Mouse (Mus musculus) liver, postnatal 0 days (tissue): ENCODE measurements around the gene Camk2n1. TPM values are rescaled to one million over a fixed set of nuclear protein-coding genes. Genes with fewer than 3 reads are reported as not detected.
A peak's percentile ranks its signal among the peaks of the same experiment; 100 is the strongest.

Source experiments
- ATAC-seq: fragments of 200-750 bp; cut with Nextera tagmentation; 2 replicates; pipeline ENCODE4 v1.8.0; 2017; ENCODE audit warnings: mild to moderate bottlenecking, moderate library complexity
- DNase-seq: peaks from one replicate; pipeline ENCODE4 v3.0.0-alpha.2; 2016
- H3K27ac ChIP-seq: fragments of 300-500 bp; sonication (generic); 2 replicates; pipeline ENCODE4 v1.5.1; 2014; ENCODE audit warnings: antibody characterized with exemption, moderate library complexity, mild to moderate bottlenecking, low read depth
- H3K27me3 ChIP-seq: fragments of 300-500 bp; sonication (generic); 2 replicates; pipeline ENCODE4 v1.6.1; 2014; ENCODE audit warnings: low read length, control low read depth, mixed read lengths; ENCODE audit not compliant: insufficient read depth
- H3K36me3 ChIP-seq: fragments of 300-500 bp; sonication (generic); replicated peaks from 2 replicates; pipeline ENCODE4 v1.6.1; 2014; ENCODE audit warnings: mild to moderate bottlenecking, control low read depth, low read length, moderate library complexity, mixed read lengths; ENCODE audit not compliant: insufficient read depth
- H3K4me1 ChIP-seq: fragments of 300-500 bp; sonication (generic); 2 replicates; pipeline ENCODE4 v1.6.1; 2014; ENCODE audit warnings: antibody characterized with exemption, mild to moderate bottlenecking, control low read depth; ENCODE audit not compliant: insufficient read depth
- H3K4me2 ChIP-seq: fragments of 300-500 bp; sonication (generic); 2 replicates; pipeline ENCODE4 v1.6.1; 2014; ENCODE audit warnings: low read depth, mild to moderate bottlenecking, low read length, moderate library complexity, mixed read lengths
- H3K4me3 ChIP-seq: fragments of 300-500 bp; sonication (generic); 2 replicates; pipeline ENCODE4 v1.5.1; 2014; ENCODE audit warnings: low read depth, low read length
- H3K9ac ChIP-seq: fragments of 300-500 bp; sonication (generic); replicated peaks from 2 replicates; pipeline ENCODE4 v1.6.1; 2014; ENCODE audit warnings: mild to moderate bottlenecking, moderate library complexity
- H3K9me3 ChIP-seq: fragments of 300-500 bp; sonication (generic); 2 replicates; pipeline ENCODE4 v1.6.1; 2016; ENCODE audit warnings: mild to moderate bottlenecking, control low read depth, low read length, mixed read lengths
- CTCF ChIP-seq: sonication (generic); IDR thresholded peaks from 2 replicates; pipeline ENCODE4 v1.5.1; 2016; ENCODE audit warnings: antibody characterized with exemption, low read depth
- EP300 ChIP-seq: IDR thresholded peaks from 2 replicates; pipeline ENCODE4 v1.6.1; 2016; ENCODE audit warnings: antibody characterized with exemption, low read depth, mild to moderate bottlenecking
- WGBS: fragments of 180-500 bp; shearing (Covaris S2); extraction: QIAGEN DNeasy Blood & Tissue Kit; methylation state at CpG from one replicate; pipeline ENCODE4 v1.1.7; 2014; ENCODE audit not compliant: insufficient replicate concordance; 5-methylcytosine and 5-hydroxymethylcytosine counted together
- polyA plus RNA-seq: library from polyadenylated mRNA; unstranded; fragments of >200 nt; fragmentation: Nextera tagmentation; extraction: Ambion mirVana; gene quantifications from 2 replicates; pipeline ENCODE4 v1.2.1, GENCODE M21; 2015

Camk2n1 gene
- polyA plus RNA-seq, 1 experiment from 2014 or later, result 5.5 TPM

- ATAC-seq, result no peak
- Histone ChIP-seq H3K4me2 (no peak overlapping the region), H3K27me3 (peaks cover 4% of the 10 kb centered on the region; the same call in 1 of the 2 replicates), H3K4me3 (no peak overlapping the region), H3K27ac (no peak overlapping the region), H3K9me3 (no peaks in the 10 kb centered on the region), H3K36me3 (peaks cover 12% of the 10 kb centered on the region), H3K4me1 (no peaks in the 10 kb centered on the region), H3K9ac (no peak overlapping the region)
- DNase-seq, result no peak
- no peak for TF ChIP-seq CTCF
- no peak for TF ChIP-seq EP300
- WGBS, result 28% methylated on average over 5 of the region's 5 CpGs
Observed at GRCm38 (mm10) chr4:138444941-138445340, 9.2 kb upstream of the Camk2n1 start.

GRCm38 (mm10) chr4:138446981-138447380, 7.1 kb upstream of the Camk2n1 start:
- Histone ChIP-seq H3K9me3 (no peaks in the 10 kb centered on the region), H3K27me3 (peaks cover 4% of the 10 kb centered on the region; the same call in 1 of the 2 replicates), H3K9ac (no peak overlapping the region), H3K36me3 (no peaks in the 10 kb centered on the region), H3K27ac (no peak overlapping the region), H3K4me3 (no peak overlapping the region), H3K4me1 (no peaks in the 10 kb centered on the region), H3K4me2 (no peak overlapping the region)
- TF ChIP-seq EP300, result no peak
- TF ChIP-seq CTCF, result no peak
- 14% methylated on average over 13 of the region's 13 CpGs for WGBS
- no peak for DNase-seq
- no peak for ATAC-seq

GRCm38 (mm10) chr4:138447387-138447786, 6.7 kb upstream of the Camk2n1 start:
- Histone ChIP-seq H3K4me3 (no peak overlapping the region), H3K4me2 (no peak overlapping the region), H3K9me3 (no peaks in the 10 kb centered on the region), H3K4me1 (no peaks in the 10 kb centered on the region), H3K27me3 (peaks cover 7% of the 10 kb centered on the region), H3K27ac (no peak overlapping the region), H3K36me3 (no peaks in the 10 kb centered on the region), H3K9ac (no peak overlapping the region)
- DNase-seq (peak; percentile 89), ATAC-seq (peak; percentile 77)
- no peak for TF ChIP-seq EP300
- peak; percentile 97 for TF ChIP-seq CTCF
- under 1% methylated on average over 8 of the region's 8 CpGs for WGBS

GRCm38 (mm10) chr4:138447827-138448602, 6.1 kb upstream of the Camk2n1 start:
- ATAC-seq (no peak), DNase-seq (no peak)
- 46% methylated on average over 15 of the region's 15 CpGs for WGBS
- H3K9me3 ChIP-seq, result no peaks in the 10 kb centered on the region
- peaks cover 13% of the 10 kb centered on the region for H3K27me3 ChIP-seq
- no peaks in the 10 kb centered on the region for H3K36me3 ChIP-seq
- H3K4me2 ChIP-seq, result no peak overlapping the region
- no peak overlapping the region for H3K27ac ChIP-seq
- no peak overlapping the region for H3K4me3 ChIP-seq
- no peak overlapping the region for H3K9ac ChIP-seq
- H3K4me1 ChIP-seq, result no peaks in the 10 kb centered on the region
- no peak for TF ChIP-seq EP300
- no peak for TF ChIP-seq CTCF

- peaks cover 23% of the 10 kb centered on the region for H3K27me3 ChIP-seq
- WGBS, result 64% methylated on average over 7 of the region's 7 CpGs
Observed at GRCm38 (mm10) chr4:138448872-138449615, 5.1 kb upstream of the Camk2n1 start.

GRCm38 (mm10) chr4:138449636-138450314, 4.3 kb upstream of the Camk2n1 start:
- H3K4me1 ChIP-seq, result peaks cover 7% of the 10 kb centered on the region; the same call in 1 of the 2 replicates
- DNase-seq, result no peak
- no peak for ATAC-seq
- H3K9ac ChIP-seq, result no peak overlapping the region
- peaks cover 24% of the 10 kb centered on the region for H3K27me3 ChIP-seq
- no peak overlapping the region for H3K27ac ChIP-seq
- H3K36me3 ChIP-seq, result no peaks in the 10 kb centered on the region
- WGBS, result 65% methylated on average over 12 of the region's 12 CpGs
- no peak overlapping the region for H3K4me3 ChIP-seq
- TF ChIP-seq EP300 (no peak), CTCF (no peak)
- H3K4me2 ChIP-seq, result no peak overlapping the region
- H3K9me3 ChIP-seq, result no peaks in the 10 kb centered on the region

More at GRCm38 (mm10) chr4:138448872-138449615, 5.1 kb upstream of the Camk2n1 start:
- peaks cover 7% of the 10 kb centered on the region; the same call in 1 of the 2 replicates for H3K4me1 ChIP-seq
- TF ChIP-seq EP300 (no peak), CTCF (no peak)
- H3K9me3 ChIP-seq, result no peaks in the 10 kb centered on the region
- no peak overlapping the region for H3K9ac ChIP-seq
- no peak overlapping the region for H3K4me3 ChIP-seq
- H3K27ac ChIP-seq, result no peak overlapping the region
- no peak overlapping the region for H3K4me2 ChIP-seq
- no peak for DNase-seq
- no peak for ATAC-seq
- H3K36me3 ChIP-seq, result no peaks in the 10 kb centered on the region
